Mouse (Mus musculus) midbrain, embryonic 16.5 days (tissue): Measurements from ENCODE around the gene Nat9. TPM values are rescaled to one million over a fixed set of nuclear protein-coding genes. Genes with fewer than 3 reads are reported as not detected.

Experiments used
- ATAC-seq: fragments of 200-750 bp; cut with Nextera tagmentation; 2 replicates; pipeline ENCODE4 v1.8.0; 2017; ENCODE audit warnings: moderate TSS enrichment
- H3K27ac ChIP-seq: fragments of 300-500 bp; sonication (generic); 2 replicates; pipeline ENCODE4 v1.5.1; 2014; ENCODE audit warnings: mild to moderate bottlenecking, low read length, mixed read lengths
- H3K27me3 ChIP-seq: fragments of 300-500 bp; sonication (generic); 2 replicates; pipeline ENCODE4 v1.6.1; 2014; ENCODE audit warnings: low read depth, low read length, mixed read lengths; ENCODE audit not compliant: control insufficient read depth, insufficient read depth
- H3K36me3 ChIP-seq: fragments of 300-500 bp; sonication (generic); 2 replicates; pipeline ENCODE4 v1.6.1; 2014; ENCODE audit warnings: mild to moderate bottlenecking, low read length, moderate library complexity, mixed read lengths; ENCODE audit not compliant: control insufficient read depth, insufficient read depth
- H3K4me1 ChIP-seq: fragments of 300-500 bp; sonication (generic); 2 replicates; pipeline ENCODE4 v1.6.1; 2014; ENCODE audit warnings: mild to moderate bottlenecking, low read length, mixed read lengths; ENCODE audit not compliant: control insufficient read depth, insufficient read depth
- H3K4me2 ChIP-seq: fragments of 300-500 bp; sonication (generic); 2 replicates; pipeline ENCODE4 v1.6.1; 2014; ENCODE audit warnings: mild to moderate bottlenecking, low read length, mixed read lengths
- H3K4me3 ChIP-seq: fragments of 300-500 bp; sonication (generic); 2 replicates; pipeline ENCODE4 v1.5.1; 2014; ENCODE audit warnings: low read depth, mild to moderate bottlenecking, low read length, moderate library complexity, mixed read lengths
- H3K9ac ChIP-seq: fragments of 300-500 bp; sonication (generic); 2 replicates; pipeline ENCODE4 v1.6.1; 2014; ENCODE audit warnings: low read depth, low read length, mixed read lengths
- H3K9me3 ChIP-seq: fragments of 300-500 bp; sonication (generic); replicated peaks from 2 replicates; pipeline ENCODE4 v1.6.1; 2014; ENCODE audit warnings: mild to moderate bottlenecking, low read length, mixed read lengths; ENCODE audit not compliant: control insufficient read depth, poor library complexity, severe bottlenecking
- WGBS: fragments of 180-500 bp; shearing (Covaris S2); extraction: QIAGEN DNeasy Blood & Tissue Kit; methylation state at CpG from one replicate; pipeline ENCODE4 v1.1.7; 2014; 5-methylcytosine and 5-hydroxymethylcytosine counted together
- polyA plus RNA-seq: library from polyadenylated mRNA; unstranded; fragments of >200 nt; fragmentation: Nextera tagmentation; extraction: Ambion mirVana; gene quantifications from 2 replicates; pipeline ENCODE4 v1.2.1, GENCODE M21; 2015

Nat9 gene
- polyA plus RNA-seq, 1 experiment from 2014 or later: 23.9 TPM

DNA sequence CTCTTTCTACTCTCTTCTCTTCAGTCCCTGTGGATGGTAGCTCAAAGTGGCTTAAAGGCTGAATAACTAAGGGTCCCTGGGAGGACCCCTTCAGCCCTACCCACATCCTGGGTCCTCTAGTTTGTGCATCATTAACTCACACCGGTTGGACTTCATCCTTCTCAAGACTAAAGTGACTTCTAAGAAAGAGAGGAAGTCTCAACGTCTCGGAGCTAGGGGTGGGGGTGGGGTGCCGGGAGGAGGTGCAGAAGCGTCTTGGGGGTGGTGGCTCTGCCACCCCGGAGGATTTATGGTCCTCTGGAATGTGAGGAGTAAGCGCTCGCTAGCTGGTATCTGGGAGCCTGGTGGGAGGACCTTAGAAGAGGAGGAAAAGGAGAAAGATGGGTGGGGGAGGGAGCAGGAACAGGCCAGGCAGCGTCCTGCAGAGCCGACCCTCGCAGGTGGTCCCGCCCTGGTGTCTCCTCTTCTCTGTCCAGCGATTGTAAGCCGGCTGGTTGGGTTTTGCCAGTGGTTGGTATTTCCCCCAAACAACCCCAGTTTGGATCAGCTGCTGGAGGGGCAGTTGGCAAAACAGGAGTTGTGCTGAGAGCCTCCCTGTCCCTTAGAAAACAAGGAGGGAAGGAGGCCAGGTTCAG, 23.2 kb downstream of the Nat9 start:
- peak overlapping the region; percentile 49 for H3K4me3 ChIP-seq
- H3K36me3 ChIP-seq: no peaks in the 10 kb centered on the region
- H3K9ac ChIP-seq: peak overlapping the region; percentile 46
- H3K9me3 ChIP-seq: no peaks in the 10 kb centered on the region
- H3K27ac ChIP-seq: no peak overlapping the region
- peaks cover 19% of the 10 kb centered on the region for H3K4me1 ChIP-seq
- WGBS: 2% methylated on average over 14 of the region's 14 CpGs
- ATAC-seq: no peak
- peak overlapping the region; percentile 64 for H3K4me2 ChIP-seq
- peaks cover 42% of the 10 kb centered on the region for H3K27me3 ChIP-seq

DNA sequence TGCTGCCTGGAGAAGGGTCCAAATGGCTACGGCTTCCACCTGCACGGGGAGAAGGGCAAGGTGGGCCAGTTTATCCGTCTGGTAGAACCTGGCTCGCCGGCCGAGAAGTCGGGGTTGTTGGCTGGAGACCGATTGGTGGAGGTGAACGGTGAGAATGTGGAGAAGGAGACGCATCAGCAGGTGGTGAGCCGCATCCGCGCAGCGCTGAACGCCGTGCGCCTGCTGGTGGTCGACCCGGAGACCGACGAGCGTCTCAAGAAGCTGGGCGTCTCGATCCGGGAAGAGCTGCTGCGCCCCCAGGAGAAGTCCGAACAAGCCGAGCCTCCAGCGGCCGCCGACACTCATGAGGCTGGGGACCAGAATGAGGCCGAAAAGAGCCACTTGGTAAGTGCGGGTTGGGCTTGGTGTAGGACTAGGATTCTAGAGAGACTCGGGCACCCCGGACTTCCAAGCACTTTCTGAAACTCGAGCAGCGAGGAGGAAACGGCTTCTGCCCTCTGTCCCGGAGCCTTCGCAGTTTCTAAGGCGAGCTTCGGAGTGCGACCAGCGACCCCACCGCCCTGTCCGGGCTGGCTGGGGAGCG, 24.0 kb downstream of the Nat9 start:
- H3K9ac ChIP-seq: peak overlapping the region; percentile 32
- ATAC-seq: 0 out of 2 replicates have a peak, but pooled peaks have one; percentile 26
- peaks cover 42% of the 10 kb centered on the region for H3K27me3 ChIP-seq
- peaks cover 4% of the 10 kb centered on the region; the same call in 1 of the 2 replicates for H3K9me3 ChIP-seq
- peak overlapping the region; percentile 58; the same call in 1 of the 2 replicates for H3K27ac ChIP-seq
- H3K4me3 ChIP-seq: peak overlapping the region; percentile 49
- H3K36me3 ChIP-seq: no peaks in the 10 kb centered on the region
- H3K4me2 ChIP-seq: peak overlapping the region; percentile 64
- under 1% methylated on average over 47 of the region's 47 CpGs for WGBS
- H3K4me1 ChIP-seq: peaks cover 19% of the 10 kb centered on the region

DNA sequence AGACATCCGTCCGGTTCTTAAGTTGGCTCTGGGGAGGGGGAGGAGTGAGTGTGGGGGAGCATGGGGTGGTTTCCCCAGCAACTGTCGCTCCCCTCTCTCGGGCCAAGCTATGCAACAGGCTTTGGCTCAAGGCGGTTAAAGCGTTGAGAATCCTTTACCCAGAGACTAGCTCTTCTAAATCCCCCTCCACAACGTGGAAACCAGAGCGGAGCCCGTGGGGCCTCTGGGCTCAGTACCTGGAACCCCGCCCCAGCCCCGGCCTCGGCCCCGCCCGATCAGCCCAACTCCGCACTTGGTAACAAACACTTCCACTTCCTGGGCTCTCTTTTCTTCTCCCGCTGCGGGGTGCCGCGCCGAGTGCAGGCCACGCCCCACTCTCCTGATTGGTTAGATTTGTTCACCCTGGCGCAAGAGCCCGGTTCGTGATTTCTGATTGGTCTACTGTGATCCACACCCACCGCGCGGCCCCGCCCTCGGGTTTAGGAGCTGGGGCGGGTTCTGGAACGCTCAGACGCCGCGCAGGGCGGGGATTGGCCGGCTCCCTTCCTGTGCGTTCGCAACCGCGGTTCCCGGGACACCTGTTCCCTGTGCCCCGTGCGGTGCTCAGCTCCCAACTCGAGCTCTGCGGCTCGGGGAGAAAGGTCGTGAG, 24.7 kb downstream of the Nat9 start, which contains the start of gene Slc9a3r1:
Gene Slc9a3r1, plus strand, starts transcription at position 510 of the 649 bp plus-strand sequence.
- peak within 1 kb of the TSS; percentile 32 for H3K9ac ChIP-seq
- H3K4me1 ChIP-seq: peaks cover 19% of the 10 kb centered on the region
- H3K9me3 ChIP-seq: peaks cover 4% of the 10 kb centered on the region; the same call in 1 of the 2 replicates
- H3K4me2 ChIP-seq: peak within 1 kb of the TSS; percentile 64
- WGBS: under 1% methylated on average over 46 of the region's 47 CpGs
- peak within 1 kb of the TSS; percentile 58; the same call in 1 of the 2 replicates for H3K27ac ChIP-seq
- H3K27me3 ChIP-seq: peaks cover 42% of the 10 kb centered on the region
- H3K4me3 ChIP-seq: peak within 1 kb of the TSS; percentile 49
- ATAC-seq: peak; percentile 91
- no peaks in the 10 kb centered on the region for H3K36me3 ChIP-seq

DNA sequence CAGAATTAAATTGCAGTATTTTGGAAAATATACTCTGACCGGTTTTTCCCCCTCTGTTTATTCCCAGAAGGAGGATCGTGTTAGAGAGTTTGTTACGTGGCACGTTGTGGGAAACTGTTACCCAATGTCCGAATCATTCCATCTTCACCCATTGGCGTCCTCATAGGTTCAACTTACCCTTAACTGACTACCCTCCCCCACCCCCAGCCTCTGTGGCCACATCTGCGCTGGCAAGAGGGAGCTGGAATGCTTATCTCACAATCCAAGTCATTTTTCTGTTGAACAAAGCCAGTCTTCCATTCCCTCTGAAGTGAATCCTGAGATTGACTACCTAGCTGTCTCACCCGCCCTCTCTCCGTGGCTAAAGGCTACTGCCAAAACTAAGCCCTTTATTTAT, 25.5 kb downstream of the Nat9 start:
- WGBS: 22% methylated on average over 9 of the region's 9 CpGs
- H3K27ac ChIP-seq: 0 out of 2 replicates have a peak overlapping the region, but pooled peaks have one; percentile 40
- no peaks in the 10 kb centered on the region for H3K36me3 ChIP-seq
- H3K4me3 ChIP-seq: no peak overlapping the region
- no peak for ATAC-seq
- H3K4me1 ChIP-seq: peaks cover 19% of the 10 kb centered on the region
- H3K27me3 ChIP-seq: peaks cover 42% of the 10 kb centered on the region
- H3K4me2 ChIP-seq: peak overlapping the region; percentile 64; the same call in 1 of the 2 replicates
- no peak overlapping the region for H3K9ac ChIP-seq
- peaks cover 4% of the 10 kb centered on the region; the same call in 1 of the 2 replicates for H3K9me3 ChIP-seq

DNA sequence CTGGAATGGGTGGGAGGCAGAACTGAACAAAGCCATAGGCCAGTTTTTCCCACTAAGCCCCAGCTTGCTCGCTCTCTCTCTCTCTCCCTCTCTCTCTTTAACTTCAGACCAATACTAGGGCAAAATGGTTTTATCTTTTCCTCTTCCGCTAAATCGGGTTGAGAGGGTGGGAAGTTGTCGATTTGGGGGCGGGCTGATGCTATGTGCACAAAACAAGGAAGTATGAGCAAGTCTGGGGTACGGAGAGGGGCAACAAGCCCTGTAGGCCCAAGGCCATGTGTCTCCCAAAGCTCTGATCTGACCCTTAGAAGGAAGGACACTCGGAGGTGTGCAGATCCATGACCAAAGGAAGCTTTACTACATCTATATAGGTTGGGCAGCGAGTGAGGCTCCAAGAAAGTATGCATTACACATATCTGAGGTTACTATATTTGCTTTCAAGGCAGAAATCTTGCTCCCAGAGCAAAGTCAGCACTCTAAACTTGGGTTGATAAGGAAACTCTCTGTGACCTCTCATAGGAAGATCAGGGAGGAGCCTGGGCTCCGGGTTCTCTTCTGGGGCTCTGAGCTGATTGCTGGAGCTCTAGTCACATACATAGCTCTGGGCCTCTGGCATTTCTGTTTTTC, 26.0 kb downstream of the Nat9 start:
- H3K9me3 ChIP-seq: peaks cover 4% of the 10 kb centered on the region; the same call in 1 of the 2 replicates
- no peaks in the 10 kb centered on the region for H3K36me3 ChIP-seq
- 71% methylated on average over 9 of the region's 9 CpGs for WGBS
- H3K4me1 ChIP-seq: peaks cover 19% of the 10 kb centered on the region
- H3K4me2 ChIP-seq: no peak overlapping the region
- peaks cover 42% of the 10 kb centered on the region for H3K27me3 ChIP-seq
- no peak overlapping the region for H3K27ac ChIP-seq
- H3K9ac ChIP-seq: no peak overlapping the region
- no peak overlapping the region for H3K4me3 ChIP-seq
- no peak for ATAC-seq

DNA sequence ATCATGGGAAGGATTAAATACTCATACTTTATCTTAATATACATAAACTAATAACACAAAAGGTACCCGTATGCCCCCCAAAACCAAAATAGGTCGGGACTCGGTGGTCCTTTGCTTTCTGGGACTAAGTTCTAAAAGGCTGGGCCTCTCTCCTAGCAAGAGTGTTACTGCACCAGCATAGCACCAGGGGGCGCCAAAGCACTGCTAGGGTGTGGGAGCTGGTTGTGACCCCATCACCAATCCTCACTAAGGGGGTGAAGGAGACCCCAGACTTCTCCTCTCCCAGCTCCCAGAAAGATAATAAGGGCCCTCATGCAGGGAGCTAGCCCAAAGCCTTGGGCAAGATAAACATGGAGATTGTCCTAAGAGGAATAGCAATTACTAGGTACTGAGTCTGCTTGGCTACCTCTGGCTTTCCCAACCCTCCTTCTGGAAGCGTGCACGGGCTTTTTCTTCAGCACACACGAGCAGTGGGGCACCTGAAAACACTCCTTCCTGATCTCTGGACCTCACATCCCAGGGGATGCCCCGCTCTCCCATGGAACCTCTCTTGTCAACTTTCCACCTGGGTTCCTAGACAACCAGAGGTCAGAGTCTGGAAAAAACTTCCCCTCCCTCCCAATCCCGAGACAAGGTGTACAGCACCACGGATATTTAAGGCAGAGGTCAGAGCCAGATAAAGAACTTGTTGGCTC, 26.6 kb downstream of the Nat9 start:
- Histone ChIP-seq H3K9me3 (peaks cover 4% of the 10 kb centered on the region; the same call in 1 of the 2 replicates), H3K4me2 (no peak overlapping the region), H3K27me3 (peaks cover 39% of the 10 kb centered on the region), H3K4me1 (peaks cover 19% of the 10 kb centered on the region), H3K4me3 (no peak overlapping the region), H3K36me3 (no peaks in the 10 kb centered on the region), H3K9ac (no peak overlapping the region), H3K27ac (no peak overlapping the region)
- ATAC-seq: no peak
- 25% methylated on average over 10 of the region's 10 CpGs for WGBS

DNA sequence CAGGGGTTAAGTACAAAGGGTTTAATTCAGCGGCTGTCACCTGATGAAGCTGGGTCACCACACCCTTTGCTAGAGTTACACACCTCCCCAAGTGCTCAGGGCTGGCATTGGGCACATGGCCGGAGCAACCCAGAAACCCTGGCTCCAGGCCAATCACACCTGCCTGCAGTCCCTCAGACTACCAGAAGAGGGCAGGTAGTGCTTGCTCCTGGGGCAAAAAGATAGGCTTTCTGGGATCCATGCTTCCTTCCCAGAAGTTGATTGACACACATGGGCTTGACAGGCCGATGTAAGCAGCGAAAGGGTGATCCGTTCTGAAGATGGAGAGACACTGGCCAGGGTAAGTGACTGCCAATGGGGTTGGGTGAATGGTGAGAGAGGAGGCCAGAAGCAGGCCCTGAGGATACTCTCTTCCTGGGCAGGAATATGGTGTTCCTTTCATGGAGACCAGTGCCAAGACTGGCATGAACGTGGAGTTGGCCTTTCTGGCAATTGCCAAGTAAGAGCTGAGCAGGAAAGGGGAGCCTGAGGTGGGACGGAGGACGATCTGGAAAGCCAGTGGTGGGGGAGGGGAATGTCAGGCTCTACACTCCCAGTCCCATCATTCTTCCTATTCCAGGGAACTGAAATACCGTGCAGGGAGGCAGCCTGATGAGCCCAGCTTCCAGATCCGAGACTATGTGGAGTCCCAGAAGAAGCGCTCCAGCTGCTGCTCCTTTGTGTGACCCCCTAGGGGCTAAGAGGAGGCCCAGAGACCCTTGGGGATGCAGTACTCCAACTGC, 27.5 kb downstream of the Nat9 start:
- no peak for ATAC-seq
- Histone ChIP-seq H3K27ac (no peak overlapping the region), H3K9me3 (peaks cover 4% of the 10 kb centered on the region; the same call in 1 of the 2 replicates), H3K4me1 (peaks cover 19% of the 10 kb centered on the region), H3K4me3 (no peak overlapping the region), H3K36me3 (no peaks in the 10 kb centered on the region), H3K9ac (no peak overlapping the region), H3K4me2 (no peak overlapping the region), H3K27me3 (peaks cover 35% of the 10 kb centered on the region)
- 44% methylated on average over 11 of the region's 11 CpGs for WGBS
